Mouse (Mus musculus) heart, postnatal 0 days (tissue): Measurements from ENCODE around the gene Eps8.

Experiments
- CTCF ChIP-seq: IDR thresholded peaks from 2 replicates; pipeline ENCODE4 v1.5.1; 2016; ENCODE audit warnings: antibody characterized with exemption, control low read depth, low read depth
- EP300 ChIP-seq: IDR thresholded peaks from 2 replicates; pipeline ENCODE4 v1.6.1; 2016; ENCODE audit warnings: antibody characterized with exemption, low read depth

DNA sequence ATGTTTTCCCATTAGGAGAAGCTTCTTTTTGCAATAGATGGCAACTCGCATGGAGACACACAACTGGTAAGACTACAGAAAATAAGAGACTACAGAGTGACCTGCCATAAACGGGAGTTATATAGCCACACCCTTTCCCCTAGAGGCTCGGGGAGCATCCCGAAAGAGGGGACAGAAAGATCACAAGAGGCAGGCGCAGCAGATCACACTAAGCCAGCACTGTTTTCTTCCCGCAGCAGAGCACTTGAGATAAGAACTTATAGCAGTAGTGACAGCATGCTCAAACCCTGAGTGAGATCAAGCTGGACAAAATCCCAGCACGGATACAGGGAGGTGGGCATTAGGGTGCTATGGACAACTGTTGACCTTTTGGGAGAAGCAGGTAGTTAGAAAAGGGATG, 198.6 kb downstream of the Eps8 start:
- TF ChIP-seq CTCF (no peak), EP300 (no peak)
